Mouse (Mus musculus) adrenal gland, adult 2 months (tissue): Measurements from ENCODE around the gene Gm49393. TPM values are rescaled to one million over a fixed set of nuclear protein-coding genes. Genes with fewer than 3 reads are reported as not detected.

Experiments used
- DNase-seq: peaks from one replicate; pipeline ENCODE4 v3.0.0; 2021
- polyA plus RNA-seq: library from polyadenylated mRNA; depleted of rRNA; stranded (reverse); fragments of >200 nt; gene quantifications from 2 replicates; pipeline ENCODE4 v1.2.3, GENCODE M21; 2012; rRNA removed
- total RNA-seq, 2 experiments: library from RNA; stranded (reverse); gene quantifications; 2 replicates each; pipeline ENCODE4 v1.2.3; 2021

Gm49393 gene
- total and polyA plus RNA-seq, 3 experiments, result not detected

DNA sequence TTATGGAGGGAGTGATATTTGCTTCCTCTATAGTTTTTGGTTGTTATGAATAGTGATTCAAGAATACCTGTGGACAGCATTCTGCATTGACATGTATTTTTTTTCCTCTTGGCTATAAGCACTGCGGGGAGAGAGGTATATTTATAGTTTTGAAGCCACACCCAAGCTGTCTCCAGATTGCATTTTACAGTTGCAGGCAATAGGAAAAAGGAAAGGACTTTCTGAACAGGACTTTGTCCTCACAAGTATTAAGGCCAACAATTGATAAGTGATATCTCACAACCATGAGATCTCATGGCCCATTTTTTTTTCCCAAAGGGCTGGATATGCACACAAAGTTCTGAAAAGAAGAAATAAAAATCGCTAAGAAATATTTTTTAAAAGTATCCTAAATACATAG, 125.7 kb downstream of the Gm49393 start:
- DNase-seq, result no peak

Other genes with a start within 250 kb of the Gm49393 start
- gene BC051665, start 149.2 kb downstream of the Gm49393 start, total RNA-seq, result not detected
- gene BC051665, start 149.2 kb downstream of the Gm49393 start, polyA plus RNA-seq, result not detected in 2 replicates
- not detected for gene Ctsll3, start 132.7 kb downstream of the Gm49393 start, total RNA-seq
- not detected in 2 replicates for gene Ctsll3, start 132.7 kb downstream of the Gm49393 start, polyA plus RNA-seq
- 10 to 100 TPM in 1 of 2 experiments, 1 to 10 TPM in 1; 1.5 to 45.8 TPM for gene 4930486L24Rik, start 71.1 kb downstream of the Gm49393 start, total RNA-seq
- 3.8 and 6.1 TPM in 2 replicates for gene 4930486L24Rik, start 71.1 kb downstream of the Gm49393 start, polyA plus RNA-seq
- gene Gm49392, start 38.7 kb downstream of the Gm49393 start, total RNA-seq, result under 1 TPM in 1 of 2 experiments, not detected in 1; 0.61 TPM
- gene Gm49392, start 38.7 kb downstream of the Gm49393 start, polyA plus RNA-seq, result 0.15 TPM in 1 of 2 replicates, not detected in the other
- gene Ctla2b, start 38.1 kb downstream of the Gm49393 start, total RNA-seq, result 1 to 10 TPM; 2.4 to 3.1 TPM
- not detected in 2 replicates for gene Ctla2b, start 38.1 kb downstream of the Gm49393 start, polyA plus RNA-seq
- gene Tpbpb, start 30.7 kb downstream of the Gm49393 start, total RNA-seq, result not detected
- gene Tpbpb, start 30.7 kb downstream of the Gm49393 start, polyA plus RNA-seq, result not detected in 2 replicates
- gene Gm49391, start 981 bp upstream of the Gm49393 start, total RNA-seq, result 1 to 10 TPM in 1 of 2 experiments, not detected in 1; 1.0 TPM
- gene Gm49391, start 981 bp upstream of the Gm49393 start, polyA plus RNA-seq, result 0.16 TPM in 1 of 2 replicates, not detected in the other
- gene Ctla2a, start 1.0 kb upstream of the Gm49393 start, total RNA-seq, result 10 to 100 TPM; 19.3 to 47.5 TPM
- 0.46 and 0.91 TPM in 2 replicates for gene Ctla2a, start 1.0 kb upstream of the Gm49393 start, polyA plus RNA-seq
- gene Tpbpa, start 6.4 kb upstream of the Gm49393 start, total RNA-seq, result not detected
- gene Tpbpa, start 6.4 kb upstream of the Gm49393 start, polyA plus RNA-seq, result not detected in 2 replicates
- not detected for gene Ctsj, start 70.4 kb upstream of the Gm49393 start, total RNA-seq
- gene Ctsj, start 70.4 kb upstream of the Gm49393 start, polyA plus RNA-seq, result not detected in 2 replicates
- not detected for gene Ctsq, start 105.0 kb upstream of the Gm49393 start, total RNA-seq
- gene Ctsq, start 105.0 kb upstream of the Gm49393 start, polyA plus RNA-seq, result not detected in 2 replicates
- gene Ctsr, start 228.7 kb upstream of the Gm49393 start, total RNA-seq, result not detected
- gene Ctsr, start 228.7 kb upstream of the Gm49393 start, polyA plus RNA-seq, result not detected in 2 replicates